Mouse (Mus musculus) bone marrow macrophage, adult 2 months (primary cell): Measurements from ENCODE around the gene Chit1. TPM values are rescaled to one million over a fixed set of nuclear protein-coding genes. Genes with fewer than 3 reads are reported as not detected.

Experiments
- H3K27ac ChIP-seq: 2 replicates; pipeline ENCODE4 v1.5.1; 2012; ENCODE audit warnings: low read depth, low read length; ENCODE audit not compliant: insufficient read depth
- H3K4me1 ChIP-seq: 2 replicates; pipeline ENCODE4 v1.6.1; 2012; ENCODE audit warnings: low read length; ENCODE audit not compliant: control insufficient read depth, insufficient read depth
- H3K4me3 ChIP-seq: 2 replicates; pipeline ENCODE4 v1.5.1; 2012; ENCODE audit warnings: mild to moderate bottlenecking, low read length, moderate library complexity; ENCODE audit not compliant: insufficient read depth
- CTCF ChIP-seq: IDR thresholded peaks from 2 replicates; pipeline ENCODE4 v1.5.1; 2012; ENCODE audit warnings: low read depth, mild to moderate bottlenecking, low read length, moderate library complexity
- POLR2A ChIP-seq: IDR thresholded peaks from 2 replicates; pipeline ENCODE4 v1.6.1; 2012; ENCODE audit warnings: mild to moderate bottlenecking, low read depth, low read length, borderline replicate concordance
- polyA plus RNA-seq: library from polyadenylated mRNA; stranded (reverse); fragments of >200 nt; gene quantifications from 2 replicates; pipeline ENCODE4 v1.2.4, GENCODE M21; 2012; ENCODE audit not compliant: missing spikeins, insufficient read depth, insufficient read length

Gene Chit1
- polyA plus RNA-seq, 1 experiment: not detected

- peaks cover 18% of the 10 kb centered on the region for H3K4me1 ChIP-seq
- TF ChIP-seq POLR2A (no peak), CTCF (no peak)
- H3K4me3 ChIP-seq: no peak overlapping the region
- H3K27ac ChIP-seq: no peak overlapping the region
Measured at GRCm38 (mm10) chr1:134193674-134194197, 82.7 kb downstream of the Chit1 start.

- H3K4me1 ChIP-seq: peaks cover 18% of the 10 kb centered on the region
- no peak overlapping the region for H3K4me3 ChIP-seq
- TF ChIP-seq CTCF (no peak), POLR2A (no peak)
- no peak overlapping the region for H3K27ac ChIP-seq
Measured at GRCm38 (mm10) chr1:134194298-134195022, 83.4 kb downstream of the Chit1 start.

GRCm38 (mm10) chr1:134195117-134195516 is 84.1 kb downstream of the Chit1 start:
- TF ChIP-seq POLR2A: no peak
- no peak for TF ChIP-seq CTCF
- Histone ChIP-seq H3K4me3 (no peak overlapping the region; the same call in 1 of the 2 replicates), H3K27ac (no peak overlapping the region), H3K4me1 (peaks cover 18% of the 10 kb centered on the region)

- Histone ChIP-seq H3K27ac (peak overlapping the region; percentile 68), H3K4me3 (peak overlapping the region; percentile 61), H3K4me1 (peaks cover 18% of the 10 kb centered on the region)
Measured at GRCm38 (mm10) chr1:134195571-134195970, 84.5 kb downstream of the Chit1 start.

GRCm38 (mm10) chr1:134195979-134196378 is 84.9 kb downstream of the Chit1 start:
- Histone ChIP-seq H3K4me1 (peaks cover 18% of the 10 kb centered on the region), H3K27ac (peak overlapping the region; percentile 68), H3K4me3 (peak overlapping the region; percentile 61)
- TF ChIP-seq POLR2A (no peak), CTCF (no peak)

More at GRCm38 (mm10) chr1:134195571-134195970, 84.5 kb downstream of the Chit1 start:
- TF ChIP-seq CTCF: no peak
- no peak for TF ChIP-seq POLR2A

GRCm38 (mm10) chr1:134196386-134196785 is 85.3 kb downstream of the Chit1 start:
- peaks cover 18% of the 10 kb centered on the region for H3K4me1 ChIP-seq
- TF ChIP-seq POLR2A: no peak
- peak; percentile 83 for TF ChIP-seq CTCF
- H3K27ac ChIP-seq: peak overlapping the region; percentile 68
- H3K4me3 ChIP-seq: peak overlapping the region; percentile 61

- Histone ChIP-seq H3K27ac (no peak overlapping the region), H3K4me3 (no peak overlapping the region), H3K4me1 (peaks cover 18% of the 10 kb centered on the region)
- TF ChIP-seq CTCF (no peak), POLR2A (no peak)
Measured at GRCm38 (mm10) chr1:134197325-134197982, 86.4 kb downstream of the Chit1 start.

- no peak overlapping the region for H3K27ac ChIP-seq
- H3K4me1 ChIP-seq: peaks cover 18% of the 10 kb centered on the region
- H3K4me3 ChIP-seq: no peak overlapping the region
- TF ChIP-seq POLR2A: no peak
- TF ChIP-seq CTCF: no peak
Measured at GRCm38 (mm10) chr1:134198197-134198995, 87.4 kb downstream of the Chit1 start.

GRCm38 (mm10) chr1:134200481-134200880 is 89.4 kb downstream of the Chit1 start:
- H3K4me1 ChIP-seq: peaks cover 7% of the 10 kb centered on the region
- no peak overlapping the region for H3K27ac ChIP-seq
- TF ChIP-seq POLR2A (no peak), CTCF (no peak)
- no peak overlapping the region for H3K4me3 ChIP-seq

Other genes starting within 250 kb of the Chit1 start
- gene Optc, start 203.2 kb upstream of the Chit1 start, polyA plus RNA-seq: not detected in 2 replicates
- gene Prelp, start 189.8 kb upstream of the Chit1 start, polyA plus RNA-seq: 0.40 TPM in 1 of 2 replicates, not detected in the other
- gene Fmod, start 74.0 kb upstream of the Chit1 start, polyA plus RNA-seq: not detected in 2 replicates
- gene Btg2, start 32.1 kb upstream of the Chit1 start, polyA plus RNA-seq: 52.4 and 54.4 TPM in 2 replicates
- not detected in 2 replicates for gene Chil1, start 70.9 kb downstream of the Chit1 start, polyA plus RNA-seq
- not detected in 2 replicates for gene Mybph, start 82.2 kb downstream of the Chit1 start, polyA plus RNA-seq
- not detected in 2 replicates for gene Adora1, start 124.2 kb downstream of the Chit1 start, polyA plus RNA-seq
- gene Myog, start 178.7 kb downstream of the Chit1 start, polyA plus RNA-seq: not detected in 2 replicates
- gene Ppfia4, start 221.7 kb downstream of the Chit1 start, polyA plus RNA-seq: 28.4 and 32.9 TPM in 2 replicates